Mouse (Mus musculus): ENCODE results near the gene Saa2. TPM values are rescaled to one million over a fixed set of nuclear protein-coding genes. Genes with fewer than 3 reads are reported as not detected.

Saa2 gene
- polyA plus RNA-seq (2016; fragmentation: Nextera tagmentation; extraction: Ambion mirVana): not detected in 2 replicates

GRCm38 (mm10) chr7:46751490-46751889 lies at the start of gene Saa2:
TSS of gene Saa2 (plus strand) at chr7:46751790.
- Histone ChIP-seq H3K4me3 (replicated peaks) (no peak within 1 kb of the TSS), H3K4me1 (0 out of 2 replicates have a peak, but pooled peaks cover 5% of the 10 kb centered on the region), H3K4me2 (no peak within 1 kb of the TSS), H3K9me3 (no peaks in the 10 kb centered on the region), H3K36me3 (replicated peaks) (no peaks in the 10 kb centered on the region), H3K9ac (no peak within 1 kb of the TSS), H3K27ac (no peak within 1 kb of the TSS), H3K27me3 (no peaks in the 10 kb centered on the region)
- WGBS: 80% methylated on average over 3 of the region's 3 CpGs
- ATAC-seq (ENCODE audit: low FRiP score): no peak

- H3K4me1 ChIP-seq: peaks cover 7% of the 10 kb centered on the region
- WGBS: 0% methylated on average over 38 of the region's 38 CpGs
These were observed 41.2 kb upstream of the Saa2 start, which contains the start of gene Saal1 for GRCm38 (mm10) chr7:46710390-46710844. TSS of gene Saal1 (minus strand) at chr7:46710680.

GRCm38 (mm10) chr7:46712250-46712649 lies 39.3 kb upstream of the Saa2 start:
- Histone ChIP-seq H3K9me3 (no peaks in the 10 kb centered on the region), H3K4me1 (peaks cover 7% of the 10 kb centered on the region), H3K4me3 (replicated peaks) (no peak overlapping the region), H3K9ac (no peak overlapping the region), H3K27me3 (no peaks in the 10 kb centered on the region; the same call in 1 of the 2 replicates), H3K36me3 (replicated peaks) (peaks cover 12% of the 10 kb centered on the region), H3K27ac (no peak overlapping the region), H3K4me2 (no peak overlapping the region)
- 76% methylated on average over 6 of the region's 6 CpGs for WGBS
- ATAC-seq (ENCODE audit: low FRiP score): no peak

More at GRCm38 (mm10) chr7:46710390-46710844, 41.2 kb upstream of the Saa2 start, which contains the start of gene Saal1:
- ATAC-seq (ENCODE audit: low FRiP score): peak; percentile 96
- Histone ChIP-seq H3K36me3 (replicated peaks) (peaks cover 31% of the 10 kb centered on the region), H3K4me3 (replicated peaks) (peak within 1 kb of the TSS; percentile 87), H3K9ac (peak within 1 kb of the TSS; percentile 89), H3K9me3 (no peaks in the 10 kb centered on the region), H3K27ac (peak within 1 kb of the TSS; percentile 79), H3K4me2 (peak within 1 kb of the TSS; percentile 59), H3K27me3 (no peaks in the 10 kb centered on the region; the same call in 1 of the 2 replicates)

- 31% methylated on average over 6 of the region's 6 CpGs for WGBS
- no peaks in the 10 kb centered on the region for H3K36me3 ChIP-seq (replicated peaks)
- no peaks in the 10 kb centered on the region; the same call in 1 of the 2 replicates for H3K27me3 ChIP-seq
These were observed 37.1 kb upstream of the Saa2 start for GRCm38 (mm10) chr7:46714518-46714917.

GRCm38 (mm10) chr7:46715600-46715999 lies 36.0 kb upstream of the Saa2 start, which contains the start of gene Saa3:
TSS of gene Saa3 (minus strand) at chr7:46715700.
- no peak within 1 kb of the TSS for H3K4me3 ChIP-seq (replicated peaks)
- no peaks in the 10 kb centered on the region for H3K36me3 ChIP-seq (replicated peaks)
- no peak within 1 kb of the TSS for H3K4me2 ChIP-seq
- H3K4me1 ChIP-seq: no peaks in the 10 kb centered on the region
- H3K9me3 ChIP-seq: no peaks in the 10 kb centered on the region
- 86% methylated on average over 5 of the region's 5 CpGs for WGBS
- H3K9ac ChIP-seq: no peak within 1 kb of the TSS
- no peak within 1 kb of the TSS for H3K27ac ChIP-seq
- no peak for ATAC-seq (ENCODE audit: low FRiP score)
- no peaks in the 10 kb centered on the region; the same call in 1 of the 2 replicates for H3K27me3 ChIP-seq

More at GRCm38 (mm10) chr7:46714518-46714917, 37.1 kb upstream of the Saa2 start:
- ATAC-seq (ENCODE audit: low FRiP score): no peak
- Histone ChIP-seq H3K4me2 (no peak overlapping the region), H3K4me3 (replicated peaks) (no peak overlapping the region), H3K27ac (no peak overlapping the region), H3K4me1 (peaks cover 3% of the 10 kb centered on the region), H3K9ac (no peak overlapping the region), H3K9me3 (no peaks in the 10 kb centered on the region)

GRCm38 (mm10) chr7:46716897-46717296 lies 34.7 kb upstream of the Saa2 start:
- Histone ChIP-seq H3K4me2 (no peak overlapping the region), H3K9me3 (no peaks in the 10 kb centered on the region), H3K36me3 (replicated peaks) (no peaks in the 10 kb centered on the region), H3K9ac (no peak overlapping the region), H3K27ac (no peak overlapping the region), H3K4me1 (no peaks in the 10 kb centered on the region), H3K27me3 (no peaks in the 10 kb centered on the region; the same call in 1 of the 2 replicates), H3K4me3 (replicated peaks) (no peak overlapping the region)
- WGBS: 72% methylated on average over 5 of the region's 5 CpGs
- no peak for ATAC-seq (ENCODE audit: low FRiP score)

GRCm38 (mm10) chr7:46718591-46719270 lies 32.9 kb upstream of the Saa2 start:
- Histone ChIP-seq H3K4me2 (no peak overlapping the region), H3K9ac (no peak overlapping the region), H3K4me1 (no peaks in the 10 kb centered on the region), H3K9me3 (no peaks in the 10 kb centered on the region), H3K27me3 (no peaks in the 10 kb centered on the region; the same call in 1 of the 2 replicates), H3K27ac (no peak overlapping the region), H3K36me3 (replicated peaks) (no peaks in the 10 kb centered on the region), H3K4me3 (replicated peaks) (no peak overlapping the region)
- 90% methylated on average over 7 of the region's 7 CpGs for whole genome bisulfite sequencing
- ATAC-seq (ENCODE audit: low FRiP score): no peak

GRCm38 (mm10) chr7:46719526-46719925 lies 32.1 kb upstream of the Saa2 start:
- no peak for ATAC-seq (ENCODE audit: low FRiP score)
- Histone ChIP-seq H3K36me3 (replicated peaks) (no peaks in the 10 kb centered on the region), H3K27ac (no peak overlapping the region), H3K4me3 (replicated peaks) (no peak overlapping the region), H3K9me3 (no peaks in the 10 kb centered on the region), H3K9ac (no peak overlapping the region), H3K4me1 (no peaks in the 10 kb centered on the region), H3K27me3 (peaks cover 4% of the 10 kb centered on the region; the same call in 1 of the 2 replicates), H3K4me2 (no peak overlapping the region)
- WGBS: 87% methylated on average over 7 of the region's 7 CpGs

- Histone ChIP-seq H3K4me3 (replicated peaks) (no peak overlapping the region), H3K27ac (no peak overlapping the region), H3K27me3 (peaks cover 9% of the 10 kb centered on the region; the same call in 1 of the 2 replicates), H3K36me3 (replicated peaks) (no peaks in the 10 kb centered on the region), H3K4me2 (no peak overlapping the region), H3K9me3 (no peaks in the 10 kb centered on the region), H3K4me1 (no peaks in the 10 kb centered on the region), H3K9ac (no peak overlapping the region)
- ATAC-seq (ENCODE audit: low FRiP score): no peak
- 76% methylated on average over 9 of the region's 9 CpGs for WGBS
These were observed 31.1 kb upstream of the Saa2 start for GRCm38 (mm10) chr7:46720460-46720859.

GRCm38 (mm10) chr7:46723354-46723753 lies 28.2 kb upstream of the Saa2 start:
- Histone ChIP-seq H3K27me3 (peaks cover 9% of the 10 kb centered on the region; the same call in 1 of the 2 replicates), H3K4me1 (no peaks in the 10 kb centered on the region), H3K9ac (no peak overlapping the region), H3K9me3 (no peaks in the 10 kb centered on the region), H3K4me2 (no peak overlapping the region), H3K36me3 (replicated peaks) (no peaks in the 10 kb centered on the region), H3K4me3 (replicated peaks) (no peak overlapping the region), H3K27ac (no peak overlapping the region)
- WGBS: 96% methylated on average over 6 of the region's 6 CpGs
- no peak for ATAC-seq (ENCODE audit: low FRiP score)

GRCm38 (mm10) chr7:46723849-46724248 lies 27.7 kb upstream of the Saa2 start:
- H3K27me3 ChIP-seq: peaks cover 9% of the 10 kb centered on the region; the same call in 1 of the 2 replicates
- H3K4me2 ChIP-seq: no peak overlapping the region
- no peaks in the 10 kb centered on the region for H3K36me3 ChIP-seq (replicated peaks)

GRCm38 (mm10) chr7:46724396-46724795 lies 27.2 kb upstream of the Saa2 start:
- WGBS: 73% methylated on average over 5 of the region's 5 CpGs
- ATAC-seq (ENCODE audit: low FRiP score): no peak
- Histone ChIP-seq H3K27me3 (peaks cover 9% of the 10 kb centered on the region; the same call in 1 of the 2 replicates), H3K4me1 (no peaks in the 10 kb centered on the region), H3K27ac (no peak overlapping the region), H3K9me3 (no peaks in the 10 kb centered on the region), H3K36me3 (replicated peaks) (no peaks in the 10 kb centered on the region), H3K4me3 (replicated peaks) (no peak overlapping the region), H3K9ac (no peak overlapping the region), H3K4me2 (no peak overlapping the region)

More at GRCm38 (mm10) chr7:46723849-46724248, 27.7 kb upstream of the Saa2 start:
- Histone ChIP-seq H3K9ac (no peak overlapping the region), H3K4me1 (no peaks in the 10 kb centered on the region), H3K9me3 (no peaks in the 10 kb centered on the region), H3K27ac (no peak overlapping the region), H3K4me3 (replicated peaks) (no peak overlapping the region)
- ATAC-seq (ENCODE audit: low FRiP score): no peak
- 92% methylated on average over 3 of the region's 3 CpGs for WGBS
